In the genomic region with DNA sequence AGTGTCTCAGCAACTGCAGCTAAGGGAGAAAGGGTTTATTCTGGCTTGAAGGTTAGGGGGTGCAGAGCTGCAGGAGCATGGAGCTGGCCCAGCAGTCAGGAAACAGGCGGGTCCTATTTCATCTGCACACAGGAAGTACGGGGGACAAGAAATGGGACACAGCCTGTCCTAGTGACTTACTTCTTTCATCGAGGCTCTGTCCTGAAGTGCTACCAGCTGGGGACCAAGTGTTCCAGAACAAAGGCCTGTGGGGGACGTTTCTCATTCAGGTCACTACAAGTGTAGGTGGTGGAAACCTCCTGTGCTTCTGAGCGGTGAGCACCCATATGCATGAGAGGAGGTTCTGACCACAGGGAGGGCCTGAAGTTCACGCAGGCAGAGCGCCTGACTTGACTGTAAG, we compare ENCODE assay signal across 26 mouse cellular contexts. TPM values are rescaled to one million over a fixed set of nuclear protein-coding genes. Genes with fewer than 3 reads are reported as not detected.
DNase-seq lines count a peak whose midpoint lies in the region; ATAC-seq and TF ChIP-seq lines count a peak whose summit lies in the region.
"Had no signal": no experiment of that assay in that cellular context is flagged by ENCODE, and none has a peak within 500 bp of the region (broad histone marks: within the 10 kb centered on the region; RNA-seq: fewer than 3 reads in every experiment).

No protein-coding gene starts in this region.

- no peak for TF ChIP-seq CTCF in E14TG2a.4 (conservative IDR thresholded peaks at IDR 0.05; ENCODE audit: low read length)
- no peak for TF ChIP-seq CTCF in lung, postnatal 0 days (IDR thresholded peaks at IDR 0.05)

- 86% methylated on average over 7 of the region's 7 CpGs for WGBS in liver, embryonic 11.5 days
- 82% methylated on average over 7 of the region's 7 CpGs for WGBS in embryonic facial prominence, embryonic 10.5 days
- WGBS in lung, postnatal 0 days, result 83% methylated on average over 7 of the region's 7 CpGs

- no peak for ATAC-seq in liver, embryonic 11.5 days (replicated peaks; ENCODE audit: low FRiP score)
- no peak for ATAC-seq in lung, postnatal 0 days
- ATAC-seq: forebrain, postnatal 0 days; inflammation-experienced regulatory T-cells, adult 6 months had no signal

- no peak overlapping the region for H3K4me2 ChIP-seq in liver, embryonic 11.5 days
- no peak overlapping the region for H3K4me2 ChIP-seq in lung, postnatal 0 days (replicated peaks; ENCODE audit: low read depth, low read length)
- H3K4me2 ChIP-seq: heart, embryonic 15.5 days; hindbrain, embryonic 14.5 days; limb, embryonic 12.5 days; liver, embryonic 13.5 days; lung, embryonic 15.5 days had no signal

- no peak overlapping the region for H3K9ac ChIP-seq in liver, embryonic 11.5 days (ENCODE audit: low read depth, low read length)
- H3K9ac ChIP-seq in lung, postnatal 0 days (replicated peaks; ENCODE audit: low read depth), result no peak overlapping the region
- H3K9ac ChIP-seq: forebrain, postnatal 0 days; heart, embryonic 15.5 days; hindbrain, embryonic 14.5 days; limb, embryonic 12.5 days; liver, embryonic 13.5 days; lung, embryonic 15.5 days had no signal

- no peak overlapping the region for H3K27ac ChIP-seq in liver, embryonic 11.5 days (ENCODE audit: low read depth, low read length)
- H3K27ac ChIP-seq in embryonic facial prominence, embryonic 10.5 days (replicated peaks), result peak overlapping the region; percentile 30; the same call in 1 of the 2 replicates
- no peak overlapping the region for H3K27ac ChIP-seq in lung, postnatal 0 days (ENCODE audit: low read length)
- H3K27ac ChIP-seq: forebrain, embryonic 10.5 days; heart, adult 2 months; heart, embryonic 15.5 days; hindbrain, embryonic 14.5 days; limb, embryonic 12.5 days; lung, embryonic 15.5 days; midbrain, embryonic 10.5 days had no signal

- no peaks in the 10 kb centered on the region for H3K27me3 ChIP-seq in liver, embryonic 11.5 days (replicated peaks; ENCODE audit: control insufficient read depth, insufficient read depth, low read length)
- H3K27me3 ChIP-seq in E14TG2a.4 (ENCODE audit: insufficient read depth, low read length), result no peaks in the 10 kb centered on the region
- no peaks in the 10 kb centered on the region for H3K27me3 ChIP-seq in embryonic facial prominence, embryonic 10.5 days (replicated peaks; ENCODE audit: low read depth, poor library complexity, severe bottlenecking)
- H3K27me3 ChIP-seq in lung, postnatal 0 days (replicated peaks; ENCODE audit: insufficient read depth, low read length), result no peaks in the 10 kb centered on the region
- H3K27me3 ChIP-seq: heart, embryonic 15.5 days; limb, embryonic 12.5 days; liver, embryonic 13.5 days; lung, embryonic 15.5 days had no signal

- DNase-seq in liver, embryonic 11.5 days (ENCODE audit: low spot score), result peak; percentile 29
- no peak for DNase-seq in liver
- DNase-seq in embryonic facial prominence, embryonic 10.5 days (ENCODE audit: low spot score), result no peak
- peak; percentile 55 for DNase-seq in thymus, postnatal 25 days
- DNase-seq in lung, postnatal 0 days (ENCODE audit: low spot score), result no peak
- DNase-seq in cerebellum, adult 9-10 months, result no peak
- DNase-seq: adrenal gland, adult 2 months; cerebellum, adult 11 months; cerebellum, postnatal 10 days; forebrain, postnatal 0 days; gastrocnemius, postnatal 25 days; heart, adult 2 months; heart, postnatal 4 days; kidney, adult 9 months; kidney, postnatal 36 days; liver, embryonic 13.5 days; lung, postnatal 4 days; right cerebral cortex, postnatal 14 days had no signal

- no peak overlapping the region for H3K4me3 ChIP-seq in liver, embryonic 11.5 days (ENCODE audit: low read depth, low read length)
- 0 out of 2 replicates have a peak overlapping the region, but pooled peaks have one; percentile 13 for H3K4me3 ChIP-seq in E14TG2a.4 (replicated peaks; ENCODE audit: low read length)
- no peak overlapping the region for H3K4me3 ChIP-seq in embryonic facial prominence, embryonic 10.5 days
- no peak overlapping the region for H3K4me3 ChIP-seq in lung, postnatal 0 days (ENCODE audit: low read depth, low read length)
- H3K4me3 ChIP-seq: forebrain, embryonic 10.5 days; heart, adult 2 months; heart, embryonic 15.5 days; limb, embryonic 12.5 days; liver, embryonic 13.5 days; lung, embryonic 15.5 days; midbrain, embryonic 10.5 days had no signal

- peaks cover 20% of the 10 kb centered on the region for H3K4me1 ChIP-seq in liver, embryonic 11.5 days (replicated peaks; ENCODE audit: control insufficient read depth, insufficient read depth, low read length)
- peaks cover 37% of the 10 kb centered on the region for H3K4me1 ChIP-seq in E14TG2a.4 (replicated peaks; ENCODE audit: low read depth, low read length)
- H3K4me1 ChIP-seq in embryonic facial prominence, embryonic 10.5 days, result peaks cover 9% of the 10 kb centered on the region
- H3K4me1 ChIP-seq in lung, postnatal 0 days (ENCODE audit: insufficient read depth, low read depth, low read length), result no peaks in the 10 kb centered on the region
- H3K4me1 ChIP-seq: forebrain, embryonic 10.5 days; limb, embryonic 12.5 days; lung, embryonic 15.5 days; midbrain, embryonic 10.5 days had no signal

- TF ChIP-seq EP300 in lung, postnatal 0 days (IDR thresholded peaks at IDR 0.05), result no peak

- H3K36me3 ChIP-seq in liver, embryonic 11.5 days (ENCODE audit: control insufficient read depth, insufficient read depth, low read length), result peaks cover 11% of the 10 kb centered on the region; the same call in 1 of the 2 replicates
- peaks cover 52% of the 10 kb centered on the region for H3K36me3 ChIP-seq in E14TG2a.4 (ENCODE audit: insufficient read depth, low read length)
- peaks cover 61% of the 10 kb centered on the region for H3K36me3 ChIP-seq in embryonic facial prominence, embryonic 10.5 days (replicated peaks)
- 0 out of 2 replicates have a peak, but pooled peaks cover 5% of the 10 kb centered on the region for H3K36me3 ChIP-seq in lung, postnatal 0 days (ENCODE audit: insufficient read depth, low read length)

- no peaks in the 10 kb centered on the region for H3K9me3 ChIP-seq in liver, embryonic 11.5 days (ENCODE audit: control insufficient read depth, low read length)
- H3K9me3 ChIP-seq in E14TG2a.4 (ENCODE audit: low read length), result no peaks in the 10 kb centered on the region
- no peaks in the 10 kb centered on the region for H3K9me3 ChIP-seq in embryonic facial prominence, embryonic 10.5 days
- H3K9me3 ChIP-seq in lung, postnatal 0 days (ENCODE audit: low read length), result no peaks in the 10 kb centered on the region
- H3K9me3 ChIP-seq: forebrain, embryonic 10.5 days; heart, embryonic 15.5 days; limb, embryonic 12.5 days; liver, embryonic 13.5 days; lung, embryonic 15.5 days; midbrain, embryonic 10.5 days had no signal

RNA-seq across cellular contexts. Expression of a gene that starts 14.9 kb away (rescaled TPM):
- 87.8 and 98.4 TPM in 2 replicates for polyA plus RNA-seq in liver, embryonic 11.5 days (2014; fragmentation: Nextera tagmentation; extraction: Ambion mirVana)
- 100 and 110 TPM in 2 replicates for polyA plus RNA-seq in embryonic facial prominence, embryonic 10.5 days (2016; fragmentation: Nextera tagmentation; extraction: Ambion mirVana)
- 99.5 and 112 TPM in 2 replicates for polyA plus RNA-seq in lung, postnatal 0 days (2015; fragmentation: Nextera tagmentation; extraction: Ambion mirVana)

RNA-seq across cellular contexts. Expression of a gene that starts 58.1 kb away (rescaled TPM):
- polyA plus RNA-seq in liver, embryonic 11.5 days (2014; fragmentation: Nextera tagmentation; extraction: Ambion mirVana), result 26.6 and 28.1 TPM in 2 replicates
- polyA plus RNA-seq in embryonic facial prominence, embryonic 10.5 days (2016; fragmentation: Nextera tagmentation; extraction: Ambion mirVana), result 30.3 and 35.9 TPM in 2 replicates
- polyA plus RNA-seq in lung, postnatal 0 days (2015; fragmentation: Nextera tagmentation; extraction: Ambion mirVana), result 23.6 and 28.6 TPM in 2 replicates

Comparison
In these comparisons a context has a peak if more than half of its experiments do, and no peak if none do; other contexts are left out.
1. DNase-seq: peak in liver, embryonic 11.5 days (single experiment) and thymus, postnatal 25 days (single experiment); none in liver (single experiment), embryonic facial prominence, embryonic 10.5 days (single experiment), lung, postnatal 0 days (single experiment) and cerebellum, adult 9-10 months (single experiment).